Mouse (Mus musculus): ENCODE data around the gene Btnl10. TPM values are rescaled to one million over a fixed set of nuclear protein-coding genes. Genes with fewer than 3 reads are reported as not detected.
A peak's percentile ranks its signal among the peaks of the same experiment; 100 is the strongest.

Gene Btnl10
- polyA plus RNA-seq, 1 experiment: 0.04 TPM

DNA sequence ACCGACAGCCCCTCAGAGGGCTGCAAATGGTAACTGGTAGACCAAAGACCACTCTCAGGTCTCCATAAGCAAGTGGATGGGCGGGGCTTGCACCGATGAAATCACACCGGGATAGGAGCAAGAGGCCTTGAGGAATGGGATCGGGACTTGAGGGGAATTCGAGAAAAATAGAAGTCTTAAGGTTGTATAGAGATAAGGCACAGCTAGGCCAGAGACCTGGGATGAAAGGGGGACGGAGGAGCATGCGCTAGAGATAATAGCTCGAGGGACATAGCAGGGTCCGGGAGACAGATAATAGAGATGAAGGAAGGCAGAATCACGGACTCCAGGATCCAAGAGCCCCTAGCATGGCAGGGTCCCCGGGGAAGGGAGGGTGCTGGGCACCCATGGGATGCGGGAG lies 20.2 kb downstream of the Btnl10 start:
- DNase-seq (ENCODE audit: low read depth): peak; percentile 63
- TF ChIP-seq CTCF (IDR thresholded peaks at IDR 0.05; ENCODE audit: borderline replicate concordance, extremely low read depth, insufficient read depth, insufficient read length) (no peak), POLR2A (IDR thresholded peaks at IDR 0.05; ENCODE audit: borderline replicate concordance, extremely low read depth, insufficient read depth, insufficient read length, poor library complexity, severe bottlenecking) (no peak)

GRCm38 (mm10) chr11:58938322-58939087 lies 20.8 kb downstream of the Btnl10 start, which contains the start of gene Rnf187:
TSS of gene Rnf187 (minus strand) at chr11:58938916.
- TF ChIP-seq CTCF (IDR thresholded peaks at IDR 0.05; ENCODE audit: borderline replicate concordance, extremely low read depth, insufficient read depth, insufficient read length) (no peak), POLR2A (IDR thresholded peaks at IDR 0.05; ENCODE audit: borderline replicate concordance, extremely low read depth, insufficient read depth, insufficient read length, poor library complexity, severe bottlenecking) (peak; percentile 97)
- DNase-seq (ENCODE audit: low read depth): peak; percentile 98

DNA sequence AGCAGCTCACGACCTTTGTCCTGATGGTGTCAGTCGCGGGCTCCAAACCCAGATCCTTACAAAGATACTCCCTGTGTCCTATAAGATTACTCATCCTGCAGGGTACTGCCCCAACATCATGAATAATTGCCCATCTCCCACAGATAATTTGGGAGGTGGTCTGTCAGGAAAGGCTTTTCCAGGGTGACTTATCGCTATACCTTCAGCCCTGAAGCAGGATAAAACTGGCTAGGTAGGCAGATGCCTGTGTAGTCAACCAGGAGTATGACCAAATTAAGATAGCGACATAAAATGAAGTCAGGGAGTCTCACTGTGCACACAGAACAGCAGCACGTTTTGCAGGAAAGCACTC lies 21.4 kb downstream of the Btnl10 start:
- TF ChIP-seq POLR2A (IDR thresholded peaks at IDR 0.05; ENCODE audit: borderline replicate concordance, extremely low read depth, insufficient read depth, insufficient read length, poor library complexity, severe bottlenecking) (no peak), CTCF (IDR thresholded peaks at IDR 0.05; ENCODE audit: borderline replicate concordance, extremely low read depth, insufficient read depth, insufficient read length) (no peak)
- no peak for DNase-seq (ENCODE audit: low read depth)

- DNase-seq (ENCODE audit: low read depth): no peak
- no peak for TF ChIP-seq CTCF (IDR thresholded peaks at IDR 0.05; ENCODE audit: borderline replicate concordance, extremely low read depth, insufficient read depth, insufficient read length)
- no peak for TF ChIP-seq POLR2A (IDR thresholded peaks at IDR 0.05; ENCODE audit: borderline replicate concordance, extremely low read depth, insufficient read depth, insufficient read length, poor library complexity, severe bottlenecking)
Measured at GRCm38 (mm10) chr11:58944136-58944535, 26.4 kb downstream of the Btnl10 start.

DNA sequence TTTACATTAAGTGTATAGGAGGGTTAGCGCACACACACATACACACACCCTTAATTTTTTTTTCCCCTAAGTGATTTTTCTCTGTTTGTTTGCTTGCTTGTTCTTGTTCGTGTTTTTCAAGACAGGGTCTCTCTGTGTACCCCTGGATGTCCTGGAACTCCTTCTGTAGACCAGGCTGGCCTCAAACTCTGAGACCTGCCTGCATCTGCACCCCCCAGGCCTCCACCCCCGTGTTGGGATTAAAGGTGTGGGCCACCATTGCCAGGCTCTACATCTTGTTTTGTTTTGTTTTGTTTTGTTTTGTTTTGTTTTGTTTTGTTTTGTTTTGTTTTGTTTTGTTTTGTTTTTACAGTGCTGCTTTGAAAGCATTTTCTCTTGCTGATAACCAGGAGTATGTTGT lies 29.6 kb downstream of the Btnl10 start:
- TF ChIP-seq POLR2A (IDR thresholded peaks at IDR 0.05; ENCODE audit: borderline replicate concordance, extremely low read depth, insufficient read depth, insufficient read length, poor library complexity, severe bottlenecking): no peak
- TF ChIP-seq CTCF (IDR thresholded peaks at IDR 0.05; ENCODE audit: borderline replicate concordance, extremely low read depth, insufficient read depth, insufficient read length): no peak
- DNase-seq (ENCODE audit: low read depth): no peak

GRCm38 (mm10) chr11:58947798-58948528 lies 30.3 kb downstream of the Btnl10 start:
- DNase-seq (ENCODE audit: low read depth): peak; percentile 89
- no peak for TF ChIP-seq CTCF (IDR thresholded peaks at IDR 0.05; ENCODE audit: borderline replicate concordance, extremely low read depth, insufficient read depth, insufficient read length)
- no peak for TF ChIP-seq POLR2A (IDR thresholded peaks at IDR 0.05; ENCODE audit: borderline replicate concordance, extremely low read depth, insufficient read depth, insufficient read length, poor library complexity, severe bottlenecking)

DNA sequence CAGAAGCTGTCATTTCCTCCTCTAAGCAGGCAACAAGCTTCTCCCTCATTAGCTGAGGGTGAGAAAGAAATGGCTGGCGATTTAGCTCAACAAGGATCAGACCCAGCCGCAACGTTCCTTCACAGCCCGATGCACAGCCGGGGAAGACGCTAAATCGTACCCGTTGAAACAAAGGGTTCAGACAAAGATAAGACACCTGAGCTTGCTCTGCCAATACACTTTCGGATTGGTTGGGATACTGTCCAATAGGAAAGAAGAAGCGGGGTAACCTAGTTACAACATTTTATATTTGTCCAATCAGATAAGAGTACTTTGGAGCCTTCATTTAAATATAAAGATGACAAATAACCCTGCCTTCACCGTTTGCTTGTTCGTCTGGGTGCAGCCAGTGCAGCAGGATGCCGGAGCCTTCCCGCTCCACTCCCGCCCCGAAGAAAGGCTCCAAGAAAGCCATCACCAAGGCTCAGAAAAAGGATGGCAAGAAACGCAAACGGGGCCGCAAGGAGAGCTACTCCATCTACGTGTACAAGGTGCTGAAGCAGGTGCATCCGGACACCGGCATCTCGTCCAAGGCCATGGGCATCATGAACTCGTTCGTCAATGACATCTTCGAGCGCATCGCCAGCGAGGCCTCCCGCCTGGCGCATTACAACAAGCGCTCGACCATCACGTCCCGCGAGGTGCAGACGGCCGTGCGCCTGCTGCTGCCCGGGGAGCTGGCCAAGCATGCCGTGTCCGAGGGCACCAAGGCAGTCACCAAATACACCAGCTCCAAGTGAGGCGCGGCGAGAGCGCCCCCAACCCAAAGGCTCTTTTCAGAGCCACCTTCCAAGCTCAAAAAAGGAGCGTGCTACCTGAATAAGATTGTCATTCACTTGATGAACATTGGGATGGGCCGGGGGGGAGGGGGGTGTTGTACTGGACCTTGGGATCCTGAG lies 31.1 kb downstream of the Btnl10 start, which contains the start of gene Hist3h2ba:
Gene Hist3h2ba (plus strand): TSS at position 379 of the 938 bp plus-strand sequence.
- no peak for TF ChIP-seq CTCF (IDR thresholded peaks at IDR 0.05; ENCODE audit: borderline replicate concordance, extremely low read depth, insufficient read depth, insufficient read length)
- TF ChIP-seq POLR2A (IDR thresholded peaks at IDR 0.05; ENCODE audit: borderline replicate concordance, extremely low read depth, insufficient read depth, insufficient read length, poor library complexity, severe bottlenecking): peak; percentile 87; the same call in 1 of the 2 replicates
- DNase-seq (ENCODE audit: low read depth): peak; percentile 99

DNA sequence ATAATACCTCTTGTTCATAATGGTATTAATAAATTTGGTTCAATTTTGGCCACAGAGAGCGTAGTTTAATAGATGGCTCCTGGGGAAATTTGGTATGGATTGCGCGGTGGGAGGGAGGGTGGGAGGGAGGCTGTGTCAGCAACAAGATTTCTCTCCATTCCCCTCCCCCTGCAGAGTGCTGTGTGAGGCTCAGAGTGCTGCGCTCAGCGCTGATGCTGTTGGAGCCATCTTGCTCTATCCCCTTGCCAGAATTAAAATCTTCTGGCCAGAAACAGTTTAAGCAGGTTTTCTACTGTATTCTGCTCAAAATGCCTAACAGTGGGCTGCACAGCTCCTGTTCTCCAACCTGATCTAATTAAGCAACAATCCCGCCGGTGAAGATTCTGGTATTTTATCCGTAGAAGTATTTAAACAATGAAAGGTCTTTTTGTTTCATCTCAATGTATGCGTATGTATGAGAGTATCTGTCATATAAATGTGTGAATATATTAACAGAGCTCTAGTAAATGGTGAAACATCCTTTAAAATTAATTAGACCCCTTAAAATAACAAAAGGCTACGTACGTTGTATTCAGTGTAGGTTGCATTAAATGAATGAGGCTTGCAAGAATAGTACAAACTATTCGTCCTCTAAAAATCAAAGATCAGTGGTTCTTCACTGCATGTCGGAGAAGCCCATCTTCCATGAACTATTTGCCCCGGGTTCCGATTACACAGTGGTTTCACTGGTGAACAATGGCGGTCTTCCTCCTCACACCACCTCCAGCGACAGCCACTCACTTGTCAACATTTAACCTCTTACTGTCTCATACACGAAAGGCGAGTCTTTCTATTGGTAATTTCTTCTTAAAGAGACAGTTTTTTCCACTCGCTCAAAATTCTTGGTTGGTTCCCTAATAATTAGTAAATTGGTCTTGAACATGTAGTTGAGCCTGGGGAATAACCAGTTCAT lies 32.0 kb downstream of the Btnl10 start:
- peak; percentile 94 for DNase-seq (ENCODE audit: low read depth)
- TF ChIP-seq CTCF (IDR thresholded peaks at IDR 0.05; ENCODE audit: borderline replicate concordance, extremely low read depth, insufficient read depth, insufficient read length) (no peak), POLR2A (IDR thresholded peaks at IDR 0.05; ENCODE audit: borderline replicate concordance, extremely low read depth, insufficient read depth, insufficient read length, poor library complexity, severe bottlenecking) (peak; percentile 57; the same call in 1 of the 2 replicates)

DNA sequence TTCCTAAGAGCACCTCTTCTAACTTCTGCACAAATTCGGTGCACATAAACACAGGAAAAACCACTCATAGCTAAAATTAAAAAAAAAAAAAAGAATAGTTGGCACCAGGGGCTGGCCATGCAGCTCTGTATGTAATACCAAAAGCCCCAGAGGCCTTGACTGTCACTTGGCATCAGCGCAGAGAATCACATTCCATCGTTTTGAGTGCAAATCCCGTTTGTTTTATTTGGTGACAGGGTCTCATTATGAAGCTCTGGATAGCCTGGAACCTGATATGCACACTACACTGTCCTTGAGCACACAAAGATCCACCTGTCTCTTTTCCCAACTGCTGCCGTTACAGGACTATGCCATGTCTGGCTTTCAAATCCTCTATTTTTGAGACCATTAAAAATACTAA lies 33.5 kb downstream of the Btnl10 start:
- peak; percentile 39 for DNase-seq (ENCODE audit: low read depth)
- no peak for TF ChIP-seq CTCF (IDR thresholded peaks at IDR 0.05; ENCODE audit: borderline replicate concordance, extremely low read depth, insufficient read depth, insufficient read length)
- no peak for TF ChIP-seq POLR2A (IDR thresholded peaks at IDR 0.05; ENCODE audit: borderline replicate concordance, extremely low read depth, insufficient read depth, insufficient read length, poor library complexity, severe bottlenecking)
